Mouse (Mus musculus) hindbrain, embryonic 16.5 days (tissue): ENCODE data around the gene Hook1. TPM values are rescaled to one million over a fixed set of nuclear protein-coding genes. Genes with fewer than 3 reads are reported as not detected.
"Not testable (repeated sequence)": the region's sequence is repeated elsewhere in the genome, so short reads cannot be mapped to it uniquely, and the experiment has no call there.

Experiments
- ATAC-seq: fragments of 200-750 bp; cut with Nextera tagmentation; 2 replicates; pipeline ENCODE4 v1.8.0; 2017; ENCODE audit warnings: moderate TSS enrichment, moderate library complexity
- H3K27ac ChIP-seq: fragments of 300-500 bp; sonication (generic); 2 replicates; pipeline ENCODE4 v1.5.1; 2014; ENCODE audit warnings: low read depth, mild to moderate bottlenecking, control low read depth, low read length, moderate library complexity
- H3K27me3 ChIP-seq: fragments of 300-500 bp; sonication (generic); replicated peaks from 2 replicates; pipeline ENCODE4 v1.6.1; 2014; ENCODE audit warnings: low read length; ENCODE audit not compliant: control insufficient read depth, insufficient read depth
- H3K36me3 ChIP-seq: fragments of 300-500 bp; sonication (generic); 2 replicates; pipeline ENCODE4 v1.6.1; 2014; ENCODE audit warnings: mild to moderate bottlenecking, low read length, moderate library complexity, mixed read lengths; ENCODE audit not compliant: control insufficient read depth, insufficient read depth
- H3K4me1 ChIP-seq: fragments of 300-500 bp; sonication (generic); 2 replicates; pipeline ENCODE4 v1.6.1; 2014; ENCODE audit warnings: low read depth, low read length; ENCODE audit not compliant: control insufficient read depth, insufficient read depth
- H3K4me2 ChIP-seq: fragments of 300-500 bp; sonication (generic); 2 replicates; pipeline ENCODE4 v1.6.1; 2014; ENCODE audit warnings: mild to moderate bottlenecking, low read length, control low read depth, moderate library complexity
- H3K4me3 ChIP-seq: fragments of 300-500 bp; sonication (generic); 2 replicates; pipeline ENCODE4 v1.5.1; 2014; ENCODE audit warnings: mild to moderate bottlenecking, low read length, control low read depth, moderate library complexity
- H3K9ac ChIP-seq: fragments of 300-500 bp; sonication (generic); 2 replicates; pipeline ENCODE4 v1.6.1; 2014; ENCODE audit warnings: low read depth, mild to moderate bottlenecking, control low read depth, low read length, moderate library complexity
- H3K9me3 ChIP-seq: fragments of 300-500 bp; sonication (generic); 2 replicates; pipeline ENCODE4 v1.6.1; 2014; ENCODE audit warnings: mild to moderate bottlenecking, low read length, moderate library complexity; ENCODE audit not compliant: control insufficient read depth
- WGBS: fragments of 180-500 bp; shearing (Covaris S2); extraction: QIAGEN DNeasy Blood & Tissue Kit; methylation state at CpG from one replicate; pipeline ENCODE4 v1.1.7; 2014; 5-methylcytosine and 5-hydroxymethylcytosine counted together
- polyA plus RNA-seq: library from polyadenylated mRNA; unstranded; fragments of >200 nt; fragmentation: Nextera tagmentation; extraction: Ambion mirVana; gene quantifications from 2 replicates; pipeline ENCODE4 v1.2.1, GENCODE M21; 2015

Gene Hook1
- polyA plus RNA-seq, 1 experiment from 2014 or later: 67.8 TPM

DNA sequence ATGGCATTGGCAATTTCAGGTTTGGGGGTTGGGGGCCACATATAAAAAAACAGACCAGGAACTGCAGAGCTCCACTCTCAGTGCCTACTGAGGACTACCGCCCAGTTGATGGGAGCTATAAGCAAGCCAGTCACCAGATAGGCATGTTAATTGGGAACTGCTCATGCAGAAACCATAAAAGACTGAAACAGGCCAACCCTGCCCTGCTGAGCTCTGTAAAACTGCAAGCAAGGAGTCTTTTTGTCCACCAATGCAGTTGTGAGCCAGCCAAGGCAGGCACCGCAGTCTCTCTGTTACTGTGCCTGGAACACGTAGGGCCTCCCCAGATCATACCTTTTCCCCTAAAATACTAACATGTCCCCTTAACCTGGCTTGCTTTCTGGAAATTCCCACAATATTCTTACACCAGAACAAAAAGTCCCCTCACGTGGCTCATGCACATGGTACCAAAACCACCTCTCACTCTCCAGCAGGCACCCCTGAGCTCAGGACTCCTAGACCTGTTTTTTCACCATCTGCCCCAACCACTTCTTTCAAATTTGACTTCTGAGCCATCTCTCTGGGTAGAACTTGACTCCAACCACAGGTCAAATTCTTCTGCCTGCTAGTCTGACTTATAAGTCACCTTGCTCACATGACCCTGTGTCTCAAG, 32.5 kb upstream of the Hook1 start:
- Histone ChIP-seq H3K36me3 (no peaks in the 10 kb centered on the region), H3K4me1 (no peaks in the 10 kb centered on the region), H3K9me3 (no peaks in the 10 kb centered on the region), H3K9ac (no peak overlapping the region), H3K4me2 (no peak overlapping the region), H3K4me3 (no peak overlapping the region), H3K27me3 (no peaks in the 10 kb centered on the region), H3K27ac (no peak overlapping the region)
- no peak for ATAC-seq
- 70% methylated on average over 4 of the region's 4 CpGs for WGBS

DNA sequence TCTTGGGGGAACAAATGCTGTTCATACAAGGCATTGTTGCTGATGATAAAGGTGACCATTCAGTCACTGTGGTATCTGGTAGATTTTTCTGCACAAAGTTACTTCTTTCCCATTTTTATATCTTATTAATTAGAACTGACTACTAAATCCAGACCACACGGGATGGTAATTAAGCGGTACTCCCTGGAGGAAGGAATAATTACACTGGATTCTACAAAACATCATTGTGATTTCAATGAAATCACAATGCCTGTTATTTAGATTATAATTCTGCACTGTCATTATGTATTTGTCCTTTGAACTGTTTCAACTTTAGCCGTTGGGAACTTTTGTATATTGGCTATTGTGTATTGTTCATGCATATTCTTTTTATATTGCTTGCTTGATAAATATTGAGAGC, 28.3 kb upstream of the Hook1 start:
- ATAC-seq: no peak
- Histone ChIP-seq H3K36me3 (no peaks in the 10 kb centered on the region), H3K4me1 (no peaks in the 10 kb centered on the region), H3K4me3 (no peak overlapping the region), H3K4me2 (no peak overlapping the region), H3K27me3 (no peaks in the 10 kb centered on the region), H3K9me3 (no peaks in the 10 kb centered on the region), H3K27ac (no peak overlapping the region), H3K9ac (no peak overlapping the region)
- 72% methylated on average over 3 of the region's 3 CpGs for WGBS

DNA sequence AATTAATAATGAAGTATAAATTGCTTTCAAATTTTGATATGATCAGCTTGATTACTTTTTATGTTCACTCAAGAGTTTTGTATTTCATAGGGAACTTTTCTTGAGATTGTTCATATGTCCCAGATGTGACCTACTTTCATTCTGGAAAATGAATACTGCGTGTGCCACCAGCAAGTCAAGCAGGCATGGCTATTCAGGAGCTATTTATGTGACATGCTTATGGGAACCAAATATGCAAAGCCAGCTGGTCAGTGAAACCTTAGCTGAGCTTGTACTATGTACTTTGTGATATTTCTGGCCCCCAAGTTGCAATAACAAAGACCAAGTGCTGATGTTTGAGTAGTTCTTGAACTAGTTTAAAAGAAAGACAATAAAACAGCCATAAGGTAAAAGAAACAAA, 19.1 kb upstream of the Hook1 start:
- Histone ChIP-seq H3K4me2 (no peak overlapping the region), H3K4me3 (no peak overlapping the region), H3K27me3 (no peaks in the 10 kb centered on the region), H3K27ac (no peak overlapping the region), H3K4me1 (no peaks in the 10 kb centered on the region), H3K36me3 (no peaks in the 10 kb centered on the region), H3K9ac (no peak overlapping the region), H3K9me3 (no peaks in the 10 kb centered on the region)
- WGBS: 79% methylated on average over 1 of the region's 1 CpGs
- ATAC-seq: no peak

DNA sequence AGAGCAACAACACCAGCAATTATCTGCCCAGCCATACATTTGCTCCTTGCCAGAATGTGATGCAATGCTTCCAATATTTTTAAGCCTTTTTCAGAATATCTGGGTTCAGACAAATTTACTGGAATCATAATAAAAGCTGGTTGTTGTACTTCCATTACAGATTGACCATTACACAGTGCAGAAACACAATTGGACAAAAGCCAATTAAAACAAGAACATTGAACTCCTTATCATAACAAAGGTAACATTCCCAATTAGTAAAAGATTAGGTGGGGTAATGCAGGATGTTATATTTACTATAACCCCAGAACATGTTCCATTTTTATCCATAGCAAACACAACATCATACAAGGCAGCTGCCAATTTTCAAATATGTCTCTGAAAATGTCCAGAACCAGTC, 13.7 kb upstream of the Hook1 start:
- Histone ChIP-seq H3K27me3 (no peaks in the 10 kb centered on the region), H3K4me1 (no peaks in the 10 kb centered on the region), H3K4me2 (no peak overlapping the region), H3K27ac (no peak overlapping the region), H3K9me3 (no peaks in the 10 kb centered on the region), H3K4me3 (no peak overlapping the region), H3K36me3 (no peaks in the 10 kb centered on the region), H3K9ac (no peak overlapping the region)
- no peak for ATAC-seq

DNA sequence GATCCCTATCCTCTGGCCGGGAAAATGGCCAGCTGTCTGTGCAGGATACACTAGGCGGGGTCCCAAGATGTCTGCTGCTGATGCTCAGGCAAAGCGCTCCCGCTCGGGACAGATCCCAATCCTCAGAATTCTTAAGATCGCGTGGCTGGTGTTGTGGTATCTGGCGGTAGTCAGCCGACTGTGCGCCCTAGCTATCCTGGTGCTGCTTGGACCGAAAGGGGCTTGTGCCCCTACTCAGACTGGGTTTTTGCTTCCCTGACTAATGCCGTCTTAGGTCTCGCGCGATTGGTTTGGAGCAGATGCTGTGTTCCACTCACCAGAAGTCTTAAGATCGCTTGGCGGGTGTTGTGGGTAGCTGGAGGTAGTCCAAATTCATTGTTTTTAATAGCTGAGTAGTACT, 15.2 kb downstream of the Hook1 start:
- WGBS: 93% methylated on average over 17 of the region's 17 CpGs
- H3K4me2 ChIP-seq: not testable (repeated sequence)

DNA sequence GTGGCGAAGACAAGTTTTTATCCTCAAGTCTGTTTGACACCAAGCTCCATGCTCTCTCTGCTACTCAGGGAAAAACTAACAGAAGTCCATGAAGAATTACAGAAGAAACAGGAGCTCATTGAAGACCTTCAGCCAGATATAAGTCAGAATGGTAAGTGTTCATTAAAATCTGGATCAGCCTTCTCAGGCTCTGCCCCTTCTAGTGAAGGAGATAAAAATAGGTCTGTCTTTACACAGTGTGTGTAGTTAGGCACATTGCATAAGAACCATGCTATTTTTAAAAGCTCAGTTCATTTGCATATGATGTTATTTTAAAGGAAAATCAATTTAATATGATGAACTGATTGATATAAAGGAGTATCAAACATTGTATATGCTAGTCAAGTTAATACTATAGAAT, 49.8 kb downstream of the Hook1 start:
- WGBS: 94% methylated on average over 1 of the region's 1 CpGs
- H3K4me3 ChIP-seq: no peak overlapping the region
- H3K9me3 ChIP-seq: no peaks in the 10 kb centered on the region
- H3K4me2 ChIP-seq: no peak overlapping the region
- no peaks in the 10 kb centered on the region for H3K4me1 ChIP-seq
- ATAC-seq: no peak
- no peaks in the 10 kb centered on the region for H3K27me3 ChIP-seq
- H3K36me3 ChIP-seq: peaks cover 8% of the 10 kb centered on the region
- no peak overlapping the region for H3K9ac ChIP-seq
- H3K27ac ChIP-seq: no peak overlapping the region

More for the DNA sequence above, 15.2 kb downstream of the Hook1 start:
- not testable (repeated sequence) for H3K9me3 ChIP-seq, ATAC-seq, H3K36me3 ChIP-seq, H3K9ac ChIP-seq, H3K27ac ChIP-seq, H3K27me3 ChIP-seq, H3K4me3 ChIP-seq, H3K4me1 ChIP-seq

DNA sequence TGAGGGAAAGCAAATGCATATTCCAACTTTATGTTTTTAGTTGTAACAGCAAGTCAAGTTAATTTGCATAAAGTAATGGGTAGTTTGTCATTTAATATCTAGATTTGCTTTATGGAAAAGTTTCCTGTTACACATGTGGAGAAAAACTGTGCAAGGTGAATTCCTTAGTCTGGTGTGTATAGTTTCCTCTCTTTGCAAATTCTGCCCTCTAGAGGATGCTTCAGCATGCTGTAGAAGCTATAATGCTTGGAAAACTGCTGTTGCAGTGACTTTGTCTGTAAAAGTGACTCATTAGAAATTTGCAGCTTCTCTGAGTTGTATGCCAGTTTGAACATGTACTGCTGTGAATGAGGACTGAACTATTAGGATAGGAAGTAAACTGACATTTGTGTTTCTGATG, 55.8 kb downstream of the Hook1 start:
- ATAC-seq: no peak
- peaks cover 15% of the 10 kb centered on the region for H3K36me3 ChIP-seq
- H3K9ac ChIP-seq: no peak overlapping the region
- H3K9me3 ChIP-seq: no peaks in the 10 kb centered on the region
- no peaks in the 10 kb centered on the region for H3K4me1 ChIP-seq
- no peak overlapping the region for H3K4me2 ChIP-seq
- H3K27me3 ChIP-seq: no peaks in the 10 kb centered on the region
- no peak overlapping the region for H3K4me3 ChIP-seq
- H3K27ac ChIP-seq: no peak overlapping the region

DNA sequence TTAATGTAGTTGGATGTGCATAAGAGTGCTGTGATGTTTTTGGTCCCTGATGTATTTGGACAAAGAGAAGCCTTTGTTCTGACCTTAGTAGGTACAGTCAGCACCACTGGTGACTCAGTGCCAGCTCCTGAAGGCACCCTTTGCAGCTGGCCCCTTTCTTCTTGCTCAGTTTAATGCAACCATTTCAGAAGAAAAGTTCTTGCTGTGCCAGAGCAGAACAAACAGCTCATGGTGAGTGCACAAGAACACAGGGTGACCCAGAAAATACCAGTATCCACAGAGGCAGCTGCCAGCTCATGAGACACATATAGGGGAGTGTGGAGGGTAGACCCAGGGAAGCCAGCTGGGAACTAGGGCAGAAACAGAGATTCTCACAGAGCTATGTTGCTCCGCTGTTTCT, 61.4 kb downstream of the Hook1 start:
- ATAC-seq: peak; percentile 89
- Histone ChIP-seq H3K4me2 (no peak overlapping the region), H3K9ac (no peak overlapping the region), H3K36me3 (peaks cover 7% of the 10 kb centered on the region; the same call in 1 of the 2 replicates), H3K4me3 (no peak overlapping the region), H3K4me1 (no peaks in the 10 kb centered on the region), H3K9me3 (no peaks in the 10 kb centered on the region), H3K27ac (no peak overlapping the region), H3K27me3 (no peaks in the 10 kb centered on the region)
- 68% methylated on average over 1 of the region's 1 CpGs for WGBS

DNA sequence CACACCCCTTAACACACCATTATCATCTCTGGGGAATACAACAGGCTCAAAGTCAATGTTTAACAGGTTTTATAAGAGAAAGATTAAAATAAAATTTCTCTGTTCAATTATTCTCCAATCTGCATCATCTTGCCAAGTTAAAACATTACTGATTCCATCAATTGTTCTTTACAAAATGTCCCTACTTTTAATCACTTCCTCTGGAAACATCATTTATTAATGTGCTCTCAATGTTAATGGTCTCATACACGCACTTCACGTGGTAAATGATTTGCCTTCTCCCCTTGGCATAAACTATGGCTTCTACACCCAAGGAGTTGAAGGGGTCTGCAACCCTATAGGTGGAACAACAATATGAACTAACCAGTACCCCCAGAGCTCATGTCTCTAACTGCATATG, 93.1 kb downstream of the Hook1 start:
- no peaks in the 10 kb centered on the region for H3K27me3 ChIP-seq
- H3K36me3 ChIP-seq: no peaks in the 10 kb centered on the region
- no peaks in the 10 kb centered on the region for H3K9me3 ChIP-seq
- no peak for ATAC-seq
- no peak overlapping the region for H3K4me3 ChIP-seq
- H3K4me1 ChIP-seq: no peaks in the 10 kb centered on the region
- no peak overlapping the region for H3K9ac ChIP-seq
- 87% methylated on average over 2 of the region's 2 CpGs for WGBS
- no peak overlapping the region for H3K27ac ChIP-seq
- H3K4me2 ChIP-seq: no peak overlapping the region

DNA sequence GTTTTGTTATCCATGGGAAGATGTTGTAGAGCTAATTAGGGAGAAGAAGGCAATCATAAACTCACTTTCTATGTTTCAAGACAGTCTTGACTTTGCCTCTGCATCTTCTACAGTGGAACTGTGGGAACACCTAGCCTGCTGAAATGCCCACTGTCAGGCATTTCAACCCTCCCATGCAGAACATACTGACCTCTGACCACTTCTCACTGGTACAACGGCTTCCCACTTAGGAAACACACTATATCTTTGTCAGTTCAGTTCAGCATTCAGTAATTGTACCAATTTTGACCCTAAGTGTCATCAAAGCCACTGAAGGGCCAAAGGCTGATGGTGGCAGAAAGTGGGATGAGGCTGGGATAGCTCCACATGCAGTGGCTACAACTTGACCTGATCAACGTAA, 95.0 kb downstream of the Hook1 start:
- Histone ChIP-seq H3K36me3 (no peaks in the 10 kb centered on the region), H3K4me1 (no peaks in the 10 kb centered on the region), H3K27ac (no peak overlapping the region), H3K4me3 (no peak overlapping the region), H3K4me2 (no peak overlapping the region), H3K9me3 (no peaks in the 10 kb centered on the region), H3K27me3 (no peaks in the 10 kb centered on the region), H3K9ac (no peak overlapping the region)
- WGBS: 85% methylated on average over 2 of the region's 2 CpGs
- ATAC-seq: no peak
